Mouse (Mus musculus): Measurements from ENCODE around the gene Entpd5. TPM values are rescaled to one million over a fixed set of nuclear protein-coding genes. Genes with fewer than 3 reads are reported as not detected.
A peak's percentile ranks its signal among the peaks of the same experiment; 100 is the strongest.

Entpd5 gene
- polyA plus RNA-seq, 1 experiment from 2014 or later = 19.6 TPM

DNA sequence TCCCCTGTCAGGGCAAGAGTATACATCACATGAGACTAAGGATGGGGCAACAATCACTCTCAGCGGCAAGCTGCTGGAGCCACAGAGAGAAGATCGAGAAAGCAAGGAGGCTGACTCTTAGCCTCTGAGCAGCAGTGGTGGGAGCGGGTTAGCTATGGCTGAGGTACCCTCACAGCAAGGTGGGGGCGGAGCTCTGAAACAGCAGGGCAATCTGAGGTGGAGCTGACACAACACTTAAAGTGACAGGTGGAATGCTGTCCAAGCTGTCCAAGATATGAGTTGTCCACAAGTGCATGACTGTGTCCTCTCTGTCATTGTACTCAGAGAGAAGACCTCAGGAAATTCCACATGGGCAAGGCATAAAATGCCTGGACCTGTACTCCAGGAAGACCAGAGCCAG is 26.5 kb downstream of the Entpd5 start:
- no peak overlapping the region for H3K9ac ChIP-seq (ENCODE audit: low read length)
- H3K4me3 ChIP-seq (ENCODE audit: low read depth, low read length) = no peak overlapping the region
- 0 out of 2 replicates have a peak, but pooled peaks cover 4% of the 10 kb centered on the region for H3K36me3 ChIP-seq (ENCODE audit: control insufficient read depth, insufficient read depth, low read length)
- no peak overlapping the region for H3K4me2 ChIP-seq (ENCODE audit: low read length)
- H3K4me1 ChIP-seq (replicated peaks; ENCODE audit: control insufficient read depth, insufficient read depth, low read length) = no peaks in the 10 kb centered on the region
- H3K9me3 ChIP-seq (ENCODE audit: control insufficient read depth, low read length) = no peaks in the 10 kb centered on the region
- DNase-seq (ENCODE audit: low spot score) = no peak
- no peak overlapping the region for H3K27ac ChIP-seq (ENCODE audit: low read depth)
- ATAC-seq (replicated peaks; ENCODE audit: low FRiP score, low TSS enrichment, low read depth) = no peak
- no peaks in the 10 kb centered on the region for H3K27me3 ChIP-seq (replicated peaks; ENCODE audit: control insufficient read depth, insufficient read depth, low read length)
- 86% methylated on average over 4 of the region's 4 CpGs for WGBS

GRCm38 (mm10) chr12:84373831-84374481 is 34.9 kb downstream of the Entpd5 start:
- H3K9me3 ChIP-seq (ENCODE audit: control insufficient read depth, low read length) = no peaks in the 10 kb centered on the region
- no peaks in the 10 kb centered on the region for H3K27me3 ChIP-seq (replicated peaks; ENCODE audit: control insufficient read depth, insufficient read depth, low read length)
- H3K4me3 ChIP-seq (ENCODE audit: low read depth, low read length) = no peak overlapping the region
- no peak for ATAC-seq (replicated peaks; ENCODE audit: low FRiP score, low TSS enrichment, low read depth)
- DNase-seq (ENCODE audit: low spot score) = no peak
- WGBS = 64% methylated on average over 6 of the region's 6 CpGs
- H3K27ac ChIP-seq (ENCODE audit: low read depth) = no peak overlapping the region
- no peak overlapping the region for H3K9ac ChIP-seq (ENCODE audit: low read length)
- peaks cover 69% of the 10 kb centered on the region for H3K36me3 ChIP-seq (ENCODE audit: control insufficient read depth, insufficient read depth, low read length)
- no peak overlapping the region for H3K4me2 ChIP-seq (ENCODE audit: low read length)
- no peaks in the 10 kb centered on the region for H3K4me1 ChIP-seq (replicated peaks; ENCODE audit: control insufficient read depth, insufficient read depth, low read length)

- Histone ChIP-seq H3K9me3 (ENCODE audit: control insufficient read depth, low read length) (no peaks in the 10 kb centered on the region), H3K36me3 (ENCODE audit: control insufficient read depth, insufficient read depth, low read length) (peaks cover 82% of the 10 kb centered on the region), H3K9ac (ENCODE audit: low read length) (no peak overlapping the region), H3K4me2 (ENCODE audit: low read length) (no peak overlapping the region), H3K4me1 (replicated peaks; ENCODE audit: control insufficient read depth, insufficient read depth, low read length) (no peaks in the 10 kb centered on the region), H3K4me3 (ENCODE audit: low read depth, low read length) (no peak overlapping the region), H3K27ac (ENCODE audit: low read depth) (no peak overlapping the region), H3K27me3 (replicated peaks; ENCODE audit: control insufficient read depth, insufficient read depth, low read length) (no peaks in the 10 kb centered on the region)
- WGBS = 90% methylated on average over 5 of the region's 5 CpGs
- ATAC-seq (replicated peaks; ENCODE audit: low FRiP score, low TSS enrichment, low read depth) (no peak), DNase-seq (ENCODE audit: low spot score) (no peak)
Measured at GRCm38 (mm10) chr12:84371647-84372046, 37.2 kb downstream of the Entpd5 start.

GRCm38 (mm10) chr12:84366971-84367370 is 41.9 kb downstream of the Entpd5 start:
- no peak overlapping the region for H3K27ac ChIP-seq (ENCODE audit: low read depth)
- peaks cover 51% of the 10 kb centered on the region for H3K36me3 ChIP-seq (ENCODE audit: control insufficient read depth, insufficient read depth, low read length)
- no peak for DNase-seq (ENCODE audit: low spot score)
- no peaks in the 10 kb centered on the region for H3K27me3 ChIP-seq (replicated peaks; ENCODE audit: control insufficient read depth, insufficient read depth, low read length)
- WGBS = 64% methylated on average over 9 of the region's 9 CpGs
- H3K9ac ChIP-seq (ENCODE audit: low read length) = no peak overlapping the region
- H3K9me3 ChIP-seq (ENCODE audit: control insufficient read depth, low read length) = no peaks in the 10 kb centered on the region
- H3K4me1 ChIP-seq (replicated peaks; ENCODE audit: control insufficient read depth, insufficient read depth, low read length) = peaks cover 9% of the 10 kb centered on the region
- no peak overlapping the region for H3K4me2 ChIP-seq (ENCODE audit: low read length)
- no peak overlapping the region for H3K4me3 ChIP-seq (ENCODE audit: low read depth, low read length)
- no peak for ATAC-seq (replicated peaks; ENCODE audit: low FRiP score, low TSS enrichment, low read depth)

- Histone ChIP-seq H3K4me2 (ENCODE audit: low read length) (no peak overlapping the region), H3K36me3 (ENCODE audit: control insufficient read depth, insufficient read depth, low read length) (peaks cover 33% of the 10 kb centered on the region), H3K4me3 (ENCODE audit: low read depth, low read length) (no peak overlapping the region), H3K27me3 (replicated peaks; ENCODE audit: control insufficient read depth, insufficient read depth, low read length) (no peaks in the 10 kb centered on the region), H3K9ac (ENCODE audit: low read length) (no peak overlapping the region), H3K27ac (ENCODE audit: low read depth) (no peak overlapping the region), H3K9me3 (ENCODE audit: control insufficient read depth, low read length) (no peaks in the 10 kb centered on the region), H3K4me1 (replicated peaks; ENCODE audit: control insufficient read depth, insufficient read depth, low read length) (peaks cover 13% of the 10 kb centered on the region)
- no peak for DNase-seq (ENCODE audit: low spot score)
- 92% methylated on average over 6 of the region's 6 CpGs for WGBS
- ATAC-seq (replicated peaks; ENCODE audit: low FRiP score, low TSS enrichment, low read depth) = no peak
Measured at GRCm38 (mm10) chr12:84365137-84365536, 43.7 kb downstream of the Entpd5 start.

DNA sequence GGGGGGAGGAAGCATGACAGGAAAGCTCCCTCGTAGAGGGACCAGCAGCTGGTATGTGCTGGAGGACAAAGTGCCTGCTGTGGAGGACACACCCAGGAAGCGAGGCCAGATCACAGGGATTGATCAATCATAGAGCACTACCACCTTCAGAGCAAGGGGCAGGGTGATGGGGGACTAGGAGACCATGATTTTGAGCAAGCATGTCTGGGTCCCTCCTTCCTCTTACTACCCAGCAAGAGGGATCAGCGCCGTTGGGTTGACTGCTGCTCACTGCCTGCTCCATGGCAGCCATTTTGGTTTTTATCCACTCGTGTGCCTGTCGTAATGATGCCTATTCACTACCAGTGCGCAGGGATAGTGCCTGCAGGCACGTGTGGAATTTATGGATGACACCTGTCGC is 44.5 kb downstream of the Entpd5 start:
- 84% methylated on average over 9 of the region's 9 CpGs for WGBS
- H3K9ac ChIP-seq (ENCODE audit: low read length) = no peak overlapping the region
- ATAC-seq (replicated peaks; ENCODE audit: low FRiP score, low TSS enrichment, low read depth) (no peak), DNase-seq (ENCODE audit: low spot score) (no peak)
- H3K9me3 ChIP-seq (ENCODE audit: control insufficient read depth, low read length) = no peaks in the 10 kb centered on the region
- no peaks in the 10 kb centered on the region for H3K27me3 ChIP-seq (replicated peaks; ENCODE audit: control insufficient read depth, insufficient read depth, low read length)
- H3K27ac ChIP-seq (ENCODE audit: low read depth) = no peak overlapping the region
- no peak overlapping the region for H3K4me2 ChIP-seq (ENCODE audit: low read length)
- peaks cover 13% of the 10 kb centered on the region for H3K4me1 ChIP-seq (replicated peaks; ENCODE audit: control insufficient read depth, insufficient read depth, low read length)
- H3K36me3 ChIP-seq (ENCODE audit: control insufficient read depth, insufficient read depth, low read length) = peaks cover 24% of the 10 kb centered on the region
- no peak overlapping the region for H3K4me3 ChIP-seq (ENCODE audit: low read depth, low read length)

DNA sequence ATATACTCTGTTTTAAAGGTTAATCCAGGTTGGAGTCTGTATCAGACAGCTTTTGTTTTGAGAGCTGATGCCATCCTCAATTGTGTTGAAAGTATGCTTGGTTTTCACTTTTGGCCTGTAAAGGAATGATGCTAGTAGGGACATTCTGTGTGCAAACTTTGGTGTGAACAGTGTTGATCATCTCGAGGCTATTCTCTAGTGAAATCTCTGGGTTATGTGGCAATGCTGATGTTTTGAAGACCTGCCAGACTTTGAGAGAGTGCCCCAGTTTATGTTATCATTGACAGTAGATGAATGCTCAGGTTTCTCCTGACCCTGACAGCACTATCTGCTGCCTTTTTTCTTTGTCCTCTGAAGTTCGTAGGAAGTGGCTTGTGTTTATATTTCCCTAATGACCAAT is 46.0 kb downstream of the Entpd5 start:
- Histone ChIP-seq H3K36me3 (ENCODE audit: control insufficient read depth, insufficient read depth, low read length) (peaks cover 11% of the 10 kb centered on the region; the same call in 1 of the 2 replicates), H3K27ac (ENCODE audit: low read depth) (no peak overlapping the region), H3K9me3 (ENCODE audit: control insufficient read depth, low read length) (no peaks in the 10 kb centered on the region), H3K9ac (ENCODE audit: low read length) (peak overlapping the region; percentile 79; the same call in 1 of the 2 replicates), H3K4me1 (replicated peaks; ENCODE audit: control insufficient read depth, insufficient read depth, low read length) (peaks cover 13% of the 10 kb centered on the region), H3K27me3 (replicated peaks; ENCODE audit: control insufficient read depth, insufficient read depth, low read length) (no peaks in the 10 kb centered on the region), H3K4me2 (ENCODE audit: low read length) (peak overlapping the region; percentile 85), H3K4me3 (ENCODE audit: low read depth, low read length) (peak overlapping the region; percentile 100)
- DNase-seq (ENCODE audit: low spot score) (no peak), ATAC-seq (replicated peaks; ENCODE audit: low FRiP score, low TSS enrichment, low read depth) (no peak)
- WGBS = 31% methylated on average over 2 of the region's 2 CpGs

DNA sequence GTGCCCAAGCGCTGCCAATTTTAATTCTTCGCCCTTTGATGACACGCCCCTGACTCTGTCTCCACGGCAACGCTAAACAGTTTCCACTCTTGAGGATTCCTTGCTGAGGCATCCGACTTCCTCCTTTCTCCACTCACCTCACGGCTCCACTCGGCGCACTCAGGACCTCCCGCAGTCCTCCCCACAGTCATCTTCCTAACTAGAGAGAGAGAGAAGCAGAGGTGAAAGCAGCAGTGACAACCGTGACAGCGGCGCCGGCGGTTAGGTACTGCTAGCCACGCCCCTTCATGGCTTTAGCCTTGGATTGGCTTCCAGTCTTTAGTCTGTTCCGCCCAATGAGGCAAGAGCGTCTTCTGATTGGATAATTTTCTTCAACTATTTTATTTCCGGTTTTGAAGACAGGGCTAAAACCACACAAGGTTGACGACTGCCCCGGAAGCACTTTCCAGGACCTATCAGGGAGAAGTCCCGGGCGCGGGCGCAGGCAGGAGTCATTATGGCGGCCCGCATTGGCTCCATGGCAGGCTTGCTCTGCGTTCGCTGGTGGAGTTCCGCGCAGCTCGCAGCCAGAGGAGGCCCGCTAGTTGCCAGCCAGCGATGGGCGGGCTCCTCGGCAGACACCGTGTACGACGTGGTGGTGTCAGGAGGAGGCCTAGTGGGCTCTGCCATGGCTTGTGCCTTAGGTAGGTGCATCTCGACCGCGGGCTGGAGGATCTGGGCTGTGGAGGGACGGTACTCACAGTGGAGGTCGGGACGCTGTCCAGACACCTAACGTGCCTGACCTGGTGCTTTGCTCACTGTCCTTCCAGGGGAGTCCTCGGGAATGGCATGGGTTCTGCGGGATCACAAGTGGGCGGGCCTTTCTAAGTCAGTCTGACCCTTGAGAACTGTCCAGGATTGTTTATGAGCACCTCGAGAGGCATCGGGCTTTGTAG is 47.0 kb downstream of the Entpd5 start, which contains the start of the genes Coq6 and Fam161b:
Gene Coq6, plus strand, starts transcription at position 103 of the 935 bp plus-strand sequence.
Gene Fam161b, minus strand, starts transcription at position 279 of the 935 bp plus-strand sequence.
- no peak within 1 kb of the TSS for H3K27ac ChIP-seq (ENCODE audit: low read depth)
- peaks cover 13% of the 10 kb centered on the region for H3K4me1 ChIP-seq (replicated peaks; ENCODE audit: control insufficient read depth, insufficient read depth, low read length)
- WGBS = under 1% methylated on average over 51 of the region's 51 CpGs
- peak within 1 kb of the TSS; percentile 79 for H3K9ac ChIP-seq (ENCODE audit: low read length)
- DNase-seq (ENCODE audit: low spot score) (peak; percentile 96), ATAC-seq (replicated peaks; ENCODE audit: low FRiP score, low TSS enrichment, low read depth) (peak; percentile 99)
- no peaks in the 10 kb centered on the region for H3K27me3 ChIP-seq (replicated peaks; ENCODE audit: control insufficient read depth, insufficient read depth, low read length)
- H3K36me3 ChIP-seq (ENCODE audit: control insufficient read depth, insufficient read depth, low read length) = peaks cover 1% of the 10 kb centered on the region; the same call in 1 of the 2 replicates
- no peaks in the 10 kb centered on the region for H3K9me3 ChIP-seq (ENCODE audit: control insufficient read depth, low read length)
- H3K4me2 ChIP-seq (ENCODE audit: low read length) = peak within 1 kb of the TSS; percentile 85
- H3K4me3 ChIP-seq (ENCODE audit: low read depth, low read length) = peak within 1 kb of the TSS; percentile 100

Data from intestine, embryonic 14.5 days (tissue).